In the genomic region with DNA sequence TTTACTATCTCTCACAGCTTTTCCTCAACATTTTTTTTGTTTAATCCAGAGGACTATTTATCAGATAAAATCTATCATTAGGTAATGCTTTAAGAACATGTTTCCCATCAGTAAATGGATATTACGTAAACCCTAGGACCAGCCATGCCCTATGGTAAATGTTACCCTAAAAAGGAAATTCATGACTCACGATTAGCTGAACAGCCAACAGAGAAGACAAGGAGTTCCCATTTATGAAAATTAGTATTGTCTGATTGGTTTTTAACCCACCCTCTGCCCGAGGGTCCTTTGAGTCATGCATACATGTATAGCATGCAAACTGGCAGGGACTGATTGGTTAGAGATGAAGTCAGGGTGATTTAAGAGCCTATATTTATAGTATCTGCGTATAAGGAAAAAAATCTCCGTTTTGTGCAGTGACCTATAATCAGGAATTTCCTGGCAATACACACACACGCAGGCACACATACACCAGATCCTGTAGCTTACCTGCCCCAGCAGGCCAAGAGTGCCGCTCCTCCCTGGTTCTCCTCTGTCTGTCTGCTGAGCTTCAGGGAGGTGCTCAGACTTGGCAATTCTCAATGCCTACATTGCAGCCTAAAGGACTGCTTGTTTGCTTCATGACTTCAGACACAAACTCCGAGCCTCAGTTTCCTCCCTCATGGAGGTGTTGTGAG, we compare ENCODE assay signal across 19 mouse cellular contexts.
"Had no signal": no experiment of that assay in that cellular context is flagged by ENCODE, and none has a peak within 500 bp of the region (broad histone marks: within the 10 kb centered on the region; RNA-seq: fewer than 3 reads in every experiment).

No protein-coding gene starts in this region.

- H3K9me3 ChIP-seq: limb, embryonic 12.5 days; liver, embryonic 12.5 days; liver, embryonic 15.5 days; megakaryocyte, embryonic 14.5 days; midbrain, embryonic 10.5 days; midbrain, embryonic 13.5 days; neural tube, embryonic 13.5 days had no signal

- H3K4me3 ChIP-seq: left cerebral cortex, adult 2 months; limb, embryonic 12.5 days; liver, embryonic 12.5 days; liver, embryonic 15.5 days; megakaryocyte, embryonic 14.5 days; midbrain, embryonic 10.5 days; midbrain, embryonic 13.5 days; myocyte; neural tube, embryonic 13.5 days had no signal

- H3K36me3 ChIP-seq: limb, embryonic 12.5 days; liver, embryonic 12.5 days; liver, embryonic 15.5 days; midbrain, embryonic 10.5 days; midbrain, embryonic 13.5 days; neural tube, embryonic 13.5 days had no signal

- H3K27me3 ChIP-seq: limb, embryonic 12.5 days; liver, embryonic 12.5 days; liver, embryonic 15.5 days; megakaryocyte, embryonic 14.5 days; midbrain, embryonic 13.5 days; neural tube, embryonic 13.5 days had no signal

- H3K4me2 ChIP-seq: limb, embryonic 12.5 days; liver, embryonic 12.5 days; liver, embryonic 15.5 days; midbrain, embryonic 13.5 days; neural tube, embryonic 13.5 days had no signal

- H3K4me1 ChIP-seq: liver, embryonic 15.5 days; midbrain, embryonic 10.5 days; midbrain, embryonic 13.5 days; neural tube, embryonic 13.5 days had no signal

- DNase-seq: kidney, adult 2 months; kidney, postnatal 10 days; kidney, postnatal 36 days; layer of hippocampus, postnatal 36 days; liver; lung, adult 18-20 months; lung, postnatal 14 days; thymus, postnatal 25 days had no signal

- ATAC-seq: intestine, embryonic 16.5 days; liver, embryonic 12.5 days; midbrain, embryonic 13.5 days; midbrain, embryonic 16.5 days had no signal

- H3K27ac ChIP-seq: left cerebral cortex, adult 2 months; limb, embryonic 12.5 days; liver, embryonic 12.5 days; liver, embryonic 15.5 days; midbrain, embryonic 10.5 days; midbrain, embryonic 13.5 days; neural tube, embryonic 13.5 days had no signal

- H3K9ac ChIP-seq: limb, embryonic 12.5 days; liver, embryonic 12.5 days; liver, embryonic 15.5 days; midbrain, embryonic 13.5 days; neural tube, embryonic 13.5 days had no signal
